Mouse (Mus musculus) midbrain, embryonic 10.5 days (tissue): ENCODE results near the gene Acss2. TPM values are rescaled to one million over a fixed set of nuclear protein-coding genes. Genes with fewer than 3 reads are reported as not detected.

Source experiments
- DNase-seq: peaks from one replicate; pipeline ENCODE4 v3.0.0-alpha.2; 2017; ENCODE audit warnings: low spot score
- H3K27ac ChIP-seq: fragments of 300-500 bp; sonication (generic); replicated peaks from 2 replicates; pipeline ENCODE4 v1.5.1; 2016; ENCODE audit warnings: mild to moderate bottlenecking
- H3K27me3 ChIP-seq: fragments of 300-500 bp; sonication (generic); 2 replicates; pipeline ENCODE4 v1.6.1; 2016; ENCODE audit warnings: low read depth, mild to moderate bottlenecking; ENCODE audit not compliant: poor library complexity, severe bottlenecking
- H3K36me3 ChIP-seq: fragments of 300-500 bp; sonication (generic); 2 replicates; pipeline ENCODE4 v1.6.1; 2016; ENCODE audit warnings: mild to moderate bottlenecking, moderate library complexity
- H3K4me1 ChIP-seq: fragments of 300-500 bp; sonication (generic); 2 replicates; pipeline ENCODE4 v1.6.1; 2016
- H3K4me3 ChIP-seq: fragments of 300-500 bp; sonication (generic); 2 replicates; pipeline ENCODE4 v1.5.1; 2016; ENCODE audit warnings: mild to moderate bottlenecking, moderate library complexity
- H3K9me3 ChIP-seq: fragments of 300-500 bp; sonication (generic); replicated peaks from 2 replicates; pipeline ENCODE4 v1.6.1; 2016; ENCODE audit warnings: mild to moderate bottlenecking
- WGBS: fragments of 180-500 bp; shearing (Covaris S2); methylation state at CpG from one replicate; pipeline ENCODE4 v1.1.7; 2016; 5-methylcytosine and 5-hydroxymethylcytosine counted together
- polyA plus RNA-seq: library from polyadenylated mRNA; unstranded; fragments of >200 nt; fragmentation: Nextera tagmentation; extraction: Ambion mirVana; gene quantifications from 2 replicates; pipeline ENCODE4 v1.2.1, GENCODE M21; 2016

The Acss2 gene
- polyA plus RNA-seq: 15.9 and 20.3 TPM in 2 replicates

DNA sequence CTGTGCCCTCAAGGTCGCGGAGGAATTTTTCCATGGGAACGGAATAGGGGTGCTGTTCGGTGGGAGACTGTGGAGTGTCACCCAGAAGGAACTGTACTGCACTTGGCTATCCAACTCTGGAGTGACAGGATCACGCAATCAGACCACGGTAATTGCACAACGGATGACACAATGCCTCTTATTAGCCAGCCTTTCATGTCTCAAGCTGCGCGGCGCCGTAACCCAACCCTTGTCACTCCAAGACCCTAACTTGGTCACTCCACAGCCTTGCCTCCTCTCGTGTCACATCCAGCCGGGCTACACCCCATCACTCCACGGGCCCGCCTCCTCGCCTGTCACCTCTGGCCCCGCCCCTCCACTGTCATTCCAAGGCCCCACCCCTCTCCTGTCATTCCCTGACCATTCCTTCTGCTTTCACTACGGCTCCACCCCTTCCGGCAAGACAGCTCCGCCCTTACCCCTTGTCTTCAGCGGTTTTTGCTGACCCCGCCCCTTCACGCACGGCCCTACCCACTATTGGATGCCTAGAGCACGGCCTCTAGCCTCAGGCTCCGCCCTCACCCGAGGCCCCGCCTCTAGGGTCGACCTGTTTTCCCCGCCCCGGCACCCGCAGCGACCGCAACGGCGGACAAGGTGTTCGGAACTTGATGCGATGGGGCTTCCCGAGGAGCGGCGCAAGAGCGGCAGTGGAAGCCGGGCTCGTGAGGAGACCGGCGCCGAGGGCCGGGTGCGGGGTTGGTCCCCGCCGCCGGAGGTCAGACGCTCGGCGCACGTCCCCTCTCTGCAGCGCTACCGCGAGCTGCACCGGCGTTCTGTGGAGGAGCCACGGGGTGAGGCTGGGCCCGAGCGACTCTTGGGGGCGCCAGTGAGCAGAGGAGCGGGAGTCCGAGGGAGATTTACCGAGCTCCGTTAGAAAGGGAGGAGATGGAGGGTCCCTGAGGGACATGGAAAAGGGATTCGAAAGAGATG lies at the start of gene Acss2, which contains the start of gene Ggt7:
Acss2 (plus strand) TSS at position 494 of the 969 bp plus-strand sequence.
Ggt7 (minus strand) TSS at position 783 of the 969 bp plus-strand sequence.
- Histone ChIP-seq H3K27ac (peak within 1 kb of the TSS; percentile 87), H3K4me3 (peak within 1 kb of the TSS; percentile 81), H3K36me3 (no peaks in the 10 kb centered on the region), H3K4me1 (peaks cover 36% of the 10 kb centered on the region), H3K9me3 (no peaks in the 10 kb centered on the region), H3K27me3 (peaks cover 34% of the 10 kb centered on the region)
- peak; percentile 98 for DNase-seq
- 4% methylated on average over 69 of the region's 70 CpGs for WGBS

DNA sequence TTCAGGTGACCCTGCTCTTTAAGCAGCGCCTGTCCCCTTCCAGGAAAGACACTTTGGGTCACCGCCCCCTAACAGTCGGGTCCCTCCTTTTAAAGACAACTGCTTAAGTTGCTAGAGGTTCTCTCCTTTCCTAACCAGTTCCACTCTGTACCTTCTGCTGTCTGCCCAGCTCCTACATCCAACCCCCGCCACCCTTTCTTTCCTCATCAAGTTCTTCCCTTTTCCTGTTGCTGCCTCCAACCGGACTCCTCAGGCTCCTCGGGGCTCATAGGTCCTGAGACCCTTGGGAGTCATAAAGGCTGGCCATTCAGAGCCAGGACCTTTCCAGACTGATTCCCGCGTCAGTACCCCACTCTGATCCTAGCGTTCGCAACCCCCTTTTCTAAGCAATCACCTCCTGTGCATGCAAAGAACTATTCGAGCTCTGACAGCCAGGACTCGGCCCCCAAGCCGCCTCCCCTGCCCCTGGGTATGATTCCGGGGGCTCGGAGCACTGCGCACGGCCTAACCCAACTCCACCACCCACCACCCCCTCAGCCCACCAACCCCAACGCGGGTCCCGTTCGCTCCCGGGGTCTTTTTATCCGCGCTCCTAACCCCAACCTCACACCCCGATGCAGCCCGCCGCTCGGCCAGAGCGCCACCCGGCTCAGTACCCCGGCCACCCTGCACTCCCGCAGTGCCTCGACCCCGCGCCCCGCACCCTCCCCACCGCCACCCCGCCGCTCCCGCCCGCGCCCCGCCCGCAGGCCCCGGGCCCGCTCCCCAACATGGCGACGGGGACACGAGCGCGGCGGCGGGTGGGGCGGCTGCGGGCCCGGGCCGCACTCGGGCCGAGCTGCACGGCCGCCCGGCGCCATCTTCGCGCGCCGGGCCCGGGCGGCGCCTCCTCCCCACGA lies 44.8 kb upstream of the Acss2 start:
- Histone ChIP-seq H3K27me3 (peaks cover 10% of the 10 kb centered on the region; the same call in 1 of the 2 replicates), H3K36me3 (no peaks in the 10 kb centered on the region), H3K4me3 (peak overlapping the region; percentile 90), H3K27ac (peak overlapping the region; percentile 97), H3K4me1 (peaks cover 28% of the 10 kb centered on the region), H3K9me3 (no peaks in the 10 kb centered on the region)
- under 1% methylated on average over 56 of the region's 71 CpGs for WGBS
- peak; percentile 57 for DNase-seq

GRCm38 (mm10) chr2:155473570-155474088 lies 44.1 kb upstream of the Acss2 start, which contains the start of gene Ncoa6:
Gene Ncoa6 (minus strand): TSS chr2:155473894.
- WGBS: under 1% methylated on average over 57 of the region's 72 CpGs

GRCm38 (mm10) chr2:155482021-155482420 lies 35.7 kb upstream of the Acss2 start:
- no peaks in the 10 kb centered on the region for H3K36me3 ChIP-seq
- H3K27me3 ChIP-seq: no peaks in the 10 kb centered on the region
- H3K9me3 ChIP-seq: no peaks in the 10 kb centered on the region
- 40% methylated on average over 3 of the region's 3 CpGs for WGBS
- no peaks in the 10 kb centered on the region for H3K4me1 ChIP-seq
- no peak overlapping the region for H3K27ac ChIP-seq
- H3K4me3 ChIP-seq: no peak overlapping the region
- DNase-seq: peak; percentile 60

More at GRCm38 (mm10) chr2:155473570-155474088, 44.1 kb upstream of the Acss2 start, which contains the start of gene Ncoa6:
- Histone ChIP-seq H3K9me3 (no peaks in the 10 kb centered on the region), H3K27me3 (peaks cover 10% of the 10 kb centered on the region; the same call in 1 of the 2 replicates), H3K4me3 (peak within 1 kb of the TSS; percentile 90), H3K27ac (peak within 1 kb of the TSS; percentile 97), H3K36me3 (no peaks in the 10 kb centered on the region), H3K4me1 (peaks cover 28% of the 10 kb centered on the region)
- DNase-seq: peak; percentile 86

- Histone ChIP-seq H3K27ac (no peak overlapping the region), H3K36me3 (peaks cover 22% of the 10 kb centered on the region), H3K27me3 (no peaks in the 10 kb centered on the region), H3K4me3 (no peak overlapping the region), H3K4me1 (no peaks in the 10 kb centered on the region), H3K9me3 (no peaks in the 10 kb centered on the region)
- DNase-seq: no peak
- WGBS: 91% methylated on average over 6 of the region's 6 CpGs
These were observed 26.8 kb upstream of the Acss2 start for GRCm38 (mm10) chr2:155490998-155491397.

- no peaks in the 10 kb centered on the region for H3K27me3 ChIP-seq
- H3K27ac ChIP-seq: no peak overlapping the region
- H3K36me3 ChIP-seq: peaks cover 42% of the 10 kb centered on the region
- no peak overlapping the region for H3K4me3 ChIP-seq
- WGBS: 83% methylated on average over 7 of the region's 7 CpGs
- DNase-seq: no peak
- H3K4me1 ChIP-seq: peaks cover 8% of the 10 kb centered on the region
- H3K9me3 ChIP-seq: no peaks in the 10 kb centered on the region
These were observed 15.2 kb upstream of the Acss2 start for GRCm38 (mm10) chr2:155502596-155502995.

DNA sequence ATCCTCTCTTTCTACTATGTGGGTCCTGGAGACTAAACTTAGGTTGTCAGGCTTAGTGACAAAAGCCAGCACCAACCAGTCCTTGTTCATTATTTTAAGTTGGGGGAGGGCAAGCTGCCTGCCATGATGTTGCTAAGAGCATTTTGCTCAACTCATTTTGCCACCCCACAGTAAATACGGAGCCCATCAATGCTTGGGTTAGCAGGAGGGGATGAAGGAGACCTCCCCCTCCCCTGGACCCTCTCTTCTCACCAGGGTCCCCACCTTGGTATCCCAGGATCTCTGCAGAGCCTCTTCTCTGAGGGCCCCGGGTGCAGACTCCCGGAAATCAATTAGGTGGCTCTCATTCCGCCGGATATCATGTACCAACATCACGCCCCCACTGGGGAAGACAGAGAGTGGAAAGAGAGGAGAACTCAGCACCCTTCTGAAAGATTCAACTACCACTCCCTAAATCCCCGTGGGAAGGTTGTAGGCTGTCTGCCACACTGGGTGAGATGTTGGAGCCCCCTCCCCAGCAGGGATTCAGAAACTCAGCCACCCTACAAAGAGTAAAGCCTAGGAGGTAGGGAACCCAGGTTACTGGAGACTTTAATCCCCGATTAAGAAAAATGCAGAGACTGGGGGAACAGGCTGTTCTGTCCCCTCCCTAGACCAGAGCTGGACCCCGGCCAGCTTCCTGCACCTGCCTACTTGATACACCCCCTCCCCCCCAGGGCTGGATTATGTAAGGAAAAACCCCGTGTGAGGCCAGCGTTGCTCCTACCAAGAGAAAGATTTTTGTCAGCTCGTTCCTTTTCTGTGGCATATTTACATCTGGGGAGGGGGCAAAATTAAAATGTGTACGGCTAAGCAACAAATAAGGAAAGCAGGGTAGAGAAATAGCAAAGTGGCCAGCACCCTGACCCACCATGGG lies 13.1 kb upstream of the Acss2 start:
- peaks cover 26% of the 10 kb centered on the region for H3K36me3 ChIP-seq
- 69% methylated on average over 13 of the region's 13 CpGs for WGBS
- no peak overlapping the region for H3K27ac ChIP-seq
- H3K4me3 ChIP-seq: no peak overlapping the region
- H3K4me1 ChIP-seq: peaks cover 13% of the 10 kb centered on the region
- no peaks in the 10 kb centered on the region for H3K27me3 ChIP-seq
- no peaks in the 10 kb centered on the region for H3K9me3 ChIP-seq
- DNase-seq: peak; percentile 1

- Histone ChIP-seq H3K36me3 (peaks cover 19% of the 10 kb centered on the region), H3K27ac (no peak overlapping the region), H3K4me3 (no peak overlapping the region), H3K9me3 (no peaks in the 10 kb centered on the region), H3K27me3 (no peaks in the 10 kb centered on the region), H3K4me1 (peaks cover 13% of the 10 kb centered on the region)
- DNase-seq: no peak
- WGBS: 91% methylated on average over 9 of the region's 9 CpGs
These were observed 11.9 kb upstream of the Acss2 start for GRCm38 (mm10) chr2:155505811-155506210.

DNA sequence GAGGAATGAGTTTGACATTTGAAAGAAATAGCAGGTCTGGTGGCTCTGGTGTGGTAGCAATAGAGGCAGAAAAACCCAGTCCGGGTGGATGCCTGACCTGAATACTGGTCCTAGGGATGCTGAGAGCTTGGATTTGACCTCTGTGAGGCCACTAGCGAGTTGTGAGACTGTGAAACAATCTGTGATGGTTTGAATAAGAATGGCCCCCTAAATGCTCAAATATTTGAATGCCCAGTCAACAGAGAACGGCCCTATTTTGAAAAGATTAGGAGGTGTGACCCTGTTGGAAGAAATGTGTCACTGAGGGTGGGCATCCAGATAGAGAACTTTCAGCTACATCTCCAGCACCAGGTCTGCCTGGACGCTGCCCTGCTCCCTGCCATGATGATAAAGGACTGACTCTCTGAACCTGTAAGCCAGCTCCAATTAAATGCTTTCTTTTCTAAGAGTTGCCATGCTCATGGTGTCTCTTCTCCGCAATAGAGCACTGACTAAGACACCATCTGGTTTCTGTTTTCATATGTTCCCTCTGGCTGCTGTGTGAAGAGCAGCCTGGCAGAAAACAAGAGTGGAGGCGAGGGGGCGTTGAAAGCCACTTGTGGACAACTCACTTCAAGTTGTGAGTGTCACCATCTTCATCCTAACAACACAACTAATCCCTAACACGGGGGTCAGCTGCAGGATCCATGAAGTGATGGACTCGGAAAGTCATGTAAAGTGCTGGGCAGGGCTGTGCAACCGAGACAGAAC lies 9.9 kb upstream of the Acss2 start:
- Histone ChIP-seq H3K4me3 (no peak overlapping the region), H3K27ac (no peak overlapping the region), H3K27me3 (no peaks in the 10 kb centered on the region), H3K9me3 (no peaks in the 10 kb centered on the region), H3K4me1 (peaks cover 13% of the 10 kb centered on the region), H3K36me3 (peaks cover 10% of the 10 kb centered on the region)
- WGBS: 82% methylated on average over 10 of the region's 10 CpGs
- DNase-seq: no peak

DNA sequence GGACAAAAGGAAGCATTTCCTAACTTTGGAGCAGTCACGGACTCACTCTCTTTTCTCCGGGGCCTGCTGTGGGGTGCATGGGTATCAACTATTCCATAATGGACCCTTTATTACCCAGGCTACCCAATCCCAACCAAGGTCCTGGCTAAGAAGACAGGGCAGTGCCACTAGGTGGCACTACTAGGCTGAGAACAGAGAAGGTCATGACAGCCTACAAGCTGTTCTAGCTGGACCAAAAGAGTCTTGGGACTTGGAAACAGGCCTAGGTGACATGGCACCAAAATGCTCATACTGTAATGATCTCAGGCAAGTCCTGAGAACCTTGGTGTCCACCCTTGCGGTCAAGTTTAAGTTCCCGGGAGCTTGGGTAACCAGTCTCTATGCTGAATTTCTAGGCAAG lies 5.3 kb upstream of the Acss2 start:
- Histone ChIP-seq H3K4me1 (peaks cover 33% of the 10 kb centered on the region), H3K4me3 (no peak overlapping the region), H3K27me3 (peaks cover 34% of the 10 kb centered on the region), H3K36me3 (no peaks in the 10 kb centered on the region), H3K9me3 (no peaks in the 10 kb centered on the region), H3K27ac (no peak overlapping the region)
- 69% methylated on average over 4 of the region's 4 CpGs for WGBS
- DNase-seq: peak; percentile 34

DNA sequence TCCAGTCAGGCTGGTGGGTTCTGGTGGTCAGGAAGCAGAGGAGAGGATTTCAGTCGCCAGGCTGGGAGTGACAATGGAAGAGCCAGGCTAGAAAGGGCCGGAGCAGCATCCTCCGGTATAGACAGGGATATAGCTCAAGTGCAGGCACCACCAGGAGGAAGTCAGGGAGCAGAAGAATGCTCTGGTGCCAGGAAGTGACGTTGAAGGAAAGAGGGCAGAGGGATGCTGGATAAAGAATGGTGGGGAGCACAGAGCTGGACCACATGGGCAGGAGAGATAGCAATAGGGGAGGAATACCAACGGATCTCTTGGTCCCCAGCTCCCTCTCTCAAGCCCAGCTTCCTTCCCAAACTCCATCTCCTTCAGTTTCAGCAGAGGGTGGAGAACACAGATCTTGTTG lies 4.2 kb upstream of the Acss2 start:
- peaks cover 34% of the 10 kb centered on the region for H3K27me3 ChIP-seq
- H3K27ac ChIP-seq: no peak overlapping the region
- H3K9me3 ChIP-seq: no peaks in the 10 kb centered on the region
- no peak for DNase-seq
- no peaks in the 10 kb centered on the region for H3K36me3 ChIP-seq
- WGBS: 71% methylated on average over 5 of the region's 5 CpGs
- H3K4me1 ChIP-seq: peaks cover 31% of the 10 kb centered on the region
- peak overlapping the region; percentile 64 for H3K4me3 ChIP-seq
